Mouse (Mus musculus): Measurements from ENCODE around the gene Smarcb1. TPM values are rescaled to one million over a fixed set of nuclear protein-coding genes. Genes with fewer than 3 reads are reported as not detected.
"Not testable (repeated sequence)": the region's sequence is repeated elsewhere in the genome, so short reads cannot be mapped to it uniquely, and the experiment has no call there.

Smarcb1 gene
- total RNA-seq, 1 experiment = 84.4 TPM

DNA sequence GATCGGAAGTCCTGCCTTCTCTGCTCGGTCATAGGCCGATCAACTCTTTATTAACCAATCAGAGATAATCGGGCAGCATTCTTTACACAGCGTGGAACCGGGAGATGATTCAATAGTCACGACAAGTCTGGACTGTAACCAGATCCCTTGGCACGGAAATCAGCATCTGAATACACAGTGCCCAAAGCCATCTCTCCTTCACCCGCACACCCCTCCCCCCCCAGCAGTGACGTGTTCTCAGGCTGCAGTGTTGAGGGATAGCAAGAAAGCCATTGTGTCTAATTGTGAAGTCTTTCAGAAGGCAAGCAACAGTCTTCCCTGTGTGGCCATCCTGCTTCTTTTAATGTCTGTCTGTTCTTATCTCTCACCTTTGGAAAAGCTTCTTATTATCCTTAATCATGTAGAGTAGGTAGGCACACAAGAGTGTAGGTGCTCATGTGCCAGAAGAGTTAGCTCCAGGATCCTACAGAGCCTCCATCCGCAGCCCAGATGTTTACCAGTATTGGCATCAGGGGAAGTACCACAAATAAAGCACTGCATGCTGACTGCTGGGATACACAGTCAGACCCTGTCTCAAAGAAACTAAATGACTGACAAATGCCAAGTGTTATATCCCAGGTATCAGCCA lies 48.4 kb downstream of the Smarcb1 start:
- in situ Hi-C loops (cut with MboI; ENCODE audit: low sequenced_read_pairs in 2 of 2, unreplicated experiment in 2 of 2) = no loop called here

DNA sequence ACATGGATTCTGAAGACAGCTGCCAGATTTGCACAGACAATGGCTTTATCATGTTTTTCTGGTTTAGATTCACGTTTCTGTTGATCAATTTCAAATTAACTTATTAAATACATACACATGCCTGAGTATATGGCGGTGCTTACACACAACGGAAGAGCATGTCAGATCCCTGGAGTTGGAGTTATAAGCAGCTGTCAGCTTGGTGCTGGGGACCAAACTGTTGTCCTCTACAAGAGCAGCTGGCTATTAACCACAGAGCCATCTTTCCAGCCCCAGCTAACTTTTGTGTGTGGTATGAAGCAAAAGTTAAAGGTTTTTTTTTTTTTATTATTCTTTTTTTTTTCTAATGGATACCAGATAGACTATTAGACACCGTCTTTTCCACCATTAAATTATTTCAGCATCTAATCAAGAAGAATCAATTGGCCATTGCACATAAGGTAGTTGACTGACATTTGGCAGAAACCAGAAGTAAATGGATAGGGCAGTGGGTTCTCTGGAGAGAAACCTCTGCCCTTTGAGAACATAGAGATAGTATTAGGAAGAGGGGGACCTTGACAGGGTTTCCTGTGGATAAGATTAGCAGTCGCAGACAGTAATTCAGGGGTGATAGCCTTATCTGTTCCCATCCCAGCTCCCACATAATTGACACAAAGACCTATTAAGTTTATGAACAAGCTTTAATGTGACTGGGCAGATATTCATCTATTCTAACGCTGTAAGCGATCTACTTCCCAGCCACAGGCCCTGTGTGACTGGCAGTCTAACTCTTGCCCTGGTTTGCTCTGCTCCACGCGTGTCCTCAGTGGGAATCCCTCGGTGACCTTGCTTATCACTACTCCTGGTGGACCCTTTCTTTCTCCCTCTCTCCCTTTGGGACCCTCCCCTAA lies 49.1 kb downstream of the Smarcb1 start:
- Histone ChIP-seq H3K9ac (ENCODE audit: insufficient read depth, low read depth, low read length, poor library complexity, severe bottlenecking) (peak overlapping the region; percentile 80), H3K27ac (ENCODE audit: insufficient read depth, low read depth, low read length, poor library complexity, severe bottlenecking) (peak overlapping the region; percentile 89), H3K9me3 (ENCODE audit: control insufficient read depth, insufficient read depth, low read depth, low read length) (no peaks in the 10 kb centered on the region), H3K4me3 (ENCODE audit: insufficient read depth in 1 of 2, low read depth in 1 of 2, low read length in 2 of 2, poor library complexity in 1 of 2, severe bottlenecking in 1 of 2) (peak overlapping the region; percentile 52 to 63), H3K4me1 (ENCODE audit: control insufficient read depth in 2 of 2, insufficient read depth in 2 of 2, low read length in 2 of 2, poor library complexity in 1 of 2) (peaks cover 4 to 17% of the 10 kb centered on the region in 2 experiments; a peak in 3 of 4 replicates), H3K36me3 (ENCODE audit: control insufficient read depth, insufficient read depth, low read length, poor library complexity, severe bottlenecking) (no peaks in the 10 kb centered on the region)
- TF ChIP-seq CHD2 (IDR thresholded peaks at IDR 0.05; ENCODE audit: low read depth, low read length) (no peak), ZC3H11A (IDR thresholded peaks at IDR 0.05; ENCODE audit: borderline replicate concordance, low read depth, low read length) (no peak), HCFC1 (IDR thresholded peaks at IDR 0.05; ENCODE audit: borderline replicate concordance, insufficient read depth, low read length) (no peak), MAFK (IDR thresholded peaks at IDR 0.05; ENCODE audit: insufficient read depth, low read depth, low read length) (no peak), ZNF384 (IDR thresholded peaks at IDR 0.05; ENCODE audit: low read depth, low read length) (no peak)
- in situ Hi-C loops (cut with MboI; ENCODE audit: low sequenced_read_pairs in 2 of 2, unreplicated experiment in 2 of 2) = no loop called here
- no peak for DNase-seq (ENCODE audit: low read depth, low spot score)

More for the DNA sequence above, 48.4 kb downstream of the Smarcb1 start:
- Histone ChIP-seq H3K4me1 (ENCODE audit: control insufficient read depth in 2 of 2, insufficient read depth in 2 of 2, low read length in 2 of 2, poor library complexity in 1 of 2) (peaks cover 4 to 17% of the 10 kb centered on the region in 2 experiments; a peak in 3 of 4 replicates), H3K9me3 (ENCODE audit: control insufficient read depth, insufficient read depth, low read depth, low read length) (no peaks in the 10 kb centered on the region), H3K27ac (ENCODE audit: insufficient read depth, low read depth, low read length, poor library complexity, severe bottlenecking) (peak overlapping the region; percentile 81), H3K36me3 (ENCODE audit: control insufficient read depth, insufficient read depth, low read length, poor library complexity, severe bottlenecking) (no peaks in the 10 kb centered on the region), H3K4me3 (ENCODE audit: insufficient read depth in 1 of 2, low read depth in 1 of 2, low read length in 2 of 2, poor library complexity in 1 of 2, severe bottlenecking in 1 of 2) (peak overlapping the region; percentile 10 to 51), H3K9ac (ENCODE audit: insufficient read depth, low read depth, low read length, poor library complexity, severe bottlenecking) (peak overlapping the region; percentile 35; the same call in 1 of the 2 replicates)
- TF ChIP-seq CHD2 (IDR thresholded peaks at IDR 0.05; ENCODE audit: low read depth, low read length) (no peak; the same call in 1 of the 2 replicates), ZNF384 (IDR thresholded peaks at IDR 0.05; ENCODE audit: low read depth, low read length) (no peak), MAFK (IDR thresholded peaks at IDR 0.05; ENCODE audit: insufficient read depth, low read depth, low read length) (no peak), HCFC1 (IDR thresholded peaks at IDR 0.05; ENCODE audit: borderline replicate concordance, insufficient read depth, low read length) (no peak), ZC3H11A (IDR thresholded peaks at IDR 0.05; ENCODE audit: borderline replicate concordance, low read depth, low read length) (no peak)
- peak; percentile 90 for DNase-seq (ENCODE audit: low read depth, low spot score)

DNA sequence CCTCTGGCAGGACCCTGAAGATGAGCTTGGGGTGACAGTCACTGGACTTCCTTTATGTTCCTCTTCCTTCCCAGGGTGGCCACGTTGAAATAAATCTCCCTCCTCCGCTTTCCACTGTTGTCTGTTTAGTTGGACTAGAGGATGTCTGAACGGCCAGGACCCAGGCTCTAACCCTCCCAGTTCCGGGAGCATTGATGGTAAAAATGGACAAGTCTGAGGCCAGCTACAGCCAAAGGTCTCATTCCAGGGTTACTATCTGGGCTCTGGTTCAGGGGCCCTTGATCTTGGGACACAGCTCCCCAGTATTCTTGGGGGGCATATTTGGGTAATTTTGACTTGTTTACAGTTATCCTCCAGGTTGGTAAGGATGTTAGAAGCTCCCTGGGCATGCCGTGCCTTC lies 59.8 kb downstream of the Smarcb1 start:
- TF ChIP-seq CHD2 (IDR thresholded peaks at IDR 0.05; ENCODE audit: low read depth, low read length) (no peak), ZNF384 (IDR thresholded peaks at IDR 0.05; ENCODE audit: low read depth, low read length) (no peak), ZC3H11A (IDR thresholded peaks at IDR 0.05; ENCODE audit: borderline replicate concordance, low read depth, low read length) (no peak), HCFC1 (IDR thresholded peaks at IDR 0.05; ENCODE audit: borderline replicate concordance, insufficient read depth, low read length) (no peak), MAFK (IDR thresholded peaks at IDR 0.05; ENCODE audit: insufficient read depth, low read depth, low read length) (no peak)
- no peaks in the 10 kb centered on the region for H3K9me3 ChIP-seq (ENCODE audit: control insufficient read depth, insufficient read depth, low read depth, low read length)
- peaks cover 4 to 20% of the 10 kb centered on the region in 2 experiments; a peak in 3 of 4 replicates for H3K4me1 ChIP-seq (ENCODE audit: control insufficient read depth in 2 of 2, insufficient read depth in 2 of 2, low read length in 2 of 2, poor library complexity in 1 of 2)
- H3K27ac ChIP-seq (ENCODE audit: insufficient read depth, low read depth, low read length, poor library complexity, severe bottlenecking) = no peak overlapping the region
- no peak for DNase-seq (ENCODE audit: low read depth, low spot score)
- no peak overlapping the region for H3K4me3 ChIP-seq (ENCODE audit: insufficient read depth in 1 of 2, low read depth in 1 of 2, low read length in 2 of 2, poor library complexity in 1 of 2, severe bottlenecking in 1 of 2)
- in situ Hi-C loops (cut with MboI; ENCODE audit: low sequenced_read_pairs in 2 of 2, unreplicated experiment in 2 of 2) = no loop called here
- H3K9ac ChIP-seq (ENCODE audit: insufficient read depth, low read depth, low read length, poor library complexity, severe bottlenecking) = no peak overlapping the region
- H3K36me3 ChIP-seq (ENCODE audit: control insufficient read depth, insufficient read depth, low read length, poor library complexity, severe bottlenecking) = peaks cover 27% of the 10 kb centered on the region

DNA sequence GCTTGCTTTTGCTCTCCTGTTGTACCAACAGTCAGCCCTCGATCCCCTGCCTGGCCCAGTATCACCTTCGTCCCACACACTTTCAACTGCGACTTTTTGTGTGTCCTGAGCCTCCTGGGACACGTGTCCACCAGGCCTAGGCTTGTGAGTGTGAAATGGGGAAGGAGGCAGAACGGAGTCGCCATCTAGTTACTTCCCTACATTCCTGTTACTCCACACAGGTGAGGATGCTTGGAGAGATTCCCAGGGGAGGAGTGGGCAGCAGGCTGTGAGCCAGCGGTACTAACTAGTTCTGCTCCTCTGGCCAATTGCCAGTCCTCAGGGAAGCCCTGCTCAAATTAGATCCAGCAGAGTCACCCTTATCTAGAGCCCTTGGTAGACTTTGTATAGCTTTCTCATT lies 60.7 kb downstream of the Smarcb1 start:
- H3K9ac ChIP-seq (ENCODE audit: insufficient read depth, low read depth, low read length, poor library complexity, severe bottlenecking) = peak overlapping the region; percentile 52
- peaks cover 30% of the 10 kb centered on the region for H3K36me3 ChIP-seq (ENCODE audit: control insufficient read depth, insufficient read depth, low read length, poor library complexity, severe bottlenecking)
- 0 out of 4 replicates have a peak overlapping the region, but pooled peaks of 1 of the 2 experiments have one; percentile 89 for H3K4me3 ChIP-seq (ENCODE audit: insufficient read depth in 1 of 2, low read depth in 1 of 2, low read length in 2 of 2, poor library complexity in 1 of 2, severe bottlenecking in 1 of 2)
- peak overlapping the region; percentile 61; the same call in 1 of the 2 replicates for H3K27ac ChIP-seq (ENCODE audit: insufficient read depth, low read depth, low read length, poor library complexity, severe bottlenecking)
- in situ Hi-C loops (cut with MboI; ENCODE audit: low sequenced_read_pairs in 2 of 2, unreplicated experiment in 2 of 2) = no loop called here
- TF ChIP-seq MAFK (IDR thresholded peaks at IDR 0.05; ENCODE audit: insufficient read depth, low read depth, low read length) (no peak), ZNF384 (IDR thresholded peaks at IDR 0.05; ENCODE audit: low read depth, low read length) (no peak), CHD2 (IDR thresholded peaks at IDR 0.05; ENCODE audit: low read depth, low read length) (no peak), ZC3H11A (IDR thresholded peaks at IDR 0.05; ENCODE audit: borderline replicate concordance, low read depth, low read length) (no peak), HCFC1 (IDR thresholded peaks at IDR 0.05; ENCODE audit: borderline replicate concordance, insufficient read depth, low read length) (no peak)
- H3K4me1 ChIP-seq (ENCODE audit: control insufficient read depth in 2 of 2, insufficient read depth in 2 of 2, low read length in 2 of 2, poor library complexity in 1 of 2) = peaks cover 4 to 22% of the 10 kb centered on the region in 2 experiments; a peak in 3 of 4 replicates
- no peaks in the 10 kb centered on the region for H3K9me3 ChIP-seq (ENCODE audit: control insufficient read depth, insufficient read depth, low read depth, low read length)
- DNase-seq (ENCODE audit: low read depth, low spot score) = no peak

DNA sequence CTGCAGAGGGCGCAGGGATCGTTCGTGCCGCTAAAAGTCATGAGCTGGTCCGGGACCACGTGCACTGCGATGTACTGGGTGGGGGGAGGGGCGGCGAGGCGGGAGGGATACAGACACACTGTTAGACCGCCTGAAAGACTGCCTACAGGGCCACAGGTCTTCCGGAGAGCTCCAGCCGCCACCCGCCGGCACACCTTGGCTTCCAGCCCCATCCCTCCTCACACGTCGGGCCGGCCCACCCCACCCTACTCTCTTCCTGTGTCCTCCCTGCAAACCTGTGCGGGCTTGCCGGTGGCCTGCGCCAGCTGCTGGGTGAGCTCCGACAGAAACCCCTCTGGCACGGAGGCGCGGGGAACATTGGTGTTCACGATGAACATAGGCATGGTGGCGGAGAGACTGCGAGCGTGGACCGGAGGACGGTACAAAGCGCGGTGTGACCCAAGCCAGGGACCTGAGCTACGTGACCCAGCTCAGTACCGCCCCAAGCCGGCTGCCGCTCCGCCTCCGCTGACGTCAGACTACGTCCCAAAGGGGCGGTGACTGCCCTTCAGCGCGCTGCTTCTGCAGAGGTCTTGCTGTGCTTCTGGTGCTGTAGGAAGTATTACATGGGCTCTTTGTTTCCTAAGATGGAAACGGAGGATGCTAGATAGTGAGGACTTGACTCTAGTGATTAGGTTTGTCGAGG lies 61.5 kb downstream of the Smarcb1 start, which contains the start of gene Mif:
Gene Mif, minus strand, starts transcription at position 455 of the 685 bp plus-strand sequence.
- H3K9ac ChIP-seq (ENCODE audit: insufficient read depth, low read depth, low read length, poor library complexity, severe bottlenecking) = peak within 1 kb of the TSS; percentile 97
- H3K27ac ChIP-seq (ENCODE audit: insufficient read depth, low read depth, low read length, poor library complexity, severe bottlenecking) = peak within 1 kb of the TSS; percentile 98
- not testable (repeated sequence) for H3K9me3 ChIP-seq (ENCODE audit: control insufficient read depth, insufficient read depth, low read depth, low read length); DNase-seq (ENCODE audit: low read depth, low spot score)
- in situ Hi-C loops (cut with MboI; ENCODE audit: low sequenced_read_pairs in 2 of 2, unreplicated experiment in 2 of 2) = loop anchor here in 1 of 2 experiments (5.0 kb wide), 1 partner anchor 103 kb away; no protein-coding TSS in a partner anchor
- H3K4me3 ChIP-seq (ENCODE audit: insufficient read depth in 1 of 2, low read depth in 1 of 2, low read length in 2 of 2, poor library complexity in 1 of 2, severe bottlenecking in 1 of 2) = peak within 1 kb of the TSS; percentile 89 to 94
- H3K36me3 ChIP-seq (ENCODE audit: control insufficient read depth, insufficient read depth, low read length, poor library complexity, severe bottlenecking) = peaks cover 30% of the 10 kb centered on the region
- peaks cover 4 to 24% of the 10 kb centered on the region in 2 experiments; a peak in 3 of 4 replicates for H3K4me1 ChIP-seq (ENCODE audit: control insufficient read depth in 2 of 2, insufficient read depth in 2 of 2, low read length in 2 of 2, poor library complexity in 1 of 2)

All from ES-E14 (cell line).